Mouse (Mus musculus): Measurements from ENCODE around the gene Sulf2. TPM values are rescaled to one million over a fixed set of nuclear protein-coding genes. Genes with fewer than 3 reads are reported as not detected.
"Not testable (repeated sequence)": the region's sequence is repeated elsewhere in the genome, so short reads cannot be mapped to it uniquely, and the experiment has no call there.

Sulf2 gene
- polyA plus RNA-seq, 1 experiment from 2014 or later, result 25.3 TPM

DNA sequence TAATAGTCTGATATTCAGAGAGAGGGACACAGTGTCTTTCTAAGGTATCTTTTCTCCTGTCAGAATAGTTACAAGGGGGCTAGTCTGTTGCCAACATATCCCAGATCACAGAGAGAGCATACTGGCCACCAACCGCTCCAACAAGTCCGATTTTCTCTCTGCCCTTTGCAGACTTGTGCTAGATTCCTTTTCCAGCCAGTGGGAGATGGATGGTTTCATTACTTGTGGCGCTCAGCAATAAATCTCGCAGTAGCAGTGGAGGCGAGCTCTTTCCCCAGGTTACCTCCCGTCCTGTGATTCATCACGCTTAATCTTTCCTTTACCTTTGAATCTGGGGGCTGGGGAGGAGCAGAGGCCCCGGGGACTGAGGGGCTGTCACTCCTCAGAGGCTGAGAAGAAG is 31.9 kb upstream of the Sulf2 start:
- not testable (repeated sequence) for H3K9me3 ChIP-seq (replicated peaks); H3K27ac ChIP-seq; H3K4me2 ChIP-seq; H3K36me3 ChIP-seq (ENCODE audit: poor library complexity, severe bottlenecking); H3K9ac ChIP-seq; H3K4me3 ChIP-seq; ATAC-seq
- WGBS, result 49% methylated on average over 8 of the region's 8 CpGs
- peaks cover 72% of the 10 kb centered on the region for H3K27me3 ChIP-seq
- H3K4me1 ChIP-seq, result peaks cover 13% of the 10 kb centered on the region

DNA sequence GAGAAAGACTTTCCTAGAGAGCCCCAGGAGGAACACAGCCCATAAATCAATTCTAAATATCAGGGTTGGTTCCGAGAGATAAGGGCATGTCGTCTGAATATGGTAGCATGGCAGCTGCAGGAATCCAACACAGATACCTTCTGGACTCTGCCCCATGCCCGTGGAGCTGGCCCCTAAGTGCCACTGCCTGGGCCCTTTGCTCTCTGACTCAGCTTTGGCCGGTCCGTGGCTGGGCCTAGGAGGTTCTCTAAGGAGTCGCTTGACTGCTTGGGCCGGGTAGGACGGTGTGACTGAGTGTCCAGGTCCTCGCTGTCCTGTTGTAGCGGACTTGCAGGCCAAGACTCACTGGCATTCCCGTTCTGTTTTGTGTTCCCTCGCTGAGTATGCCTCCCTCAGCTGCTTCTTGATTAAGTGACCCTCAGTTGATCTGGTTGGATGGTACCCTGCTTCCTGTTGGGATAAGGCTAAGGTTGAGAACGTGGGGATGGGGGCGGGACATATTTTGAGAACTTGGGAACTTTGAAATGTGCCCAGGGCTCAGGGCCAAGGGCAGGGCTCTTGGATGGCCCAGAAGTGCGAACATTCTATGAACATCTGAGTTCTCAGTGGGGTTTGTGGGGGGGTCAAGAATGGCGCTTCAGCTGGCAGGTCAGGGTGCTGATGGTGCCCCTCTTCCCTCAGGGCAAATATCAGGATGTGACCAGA is 30.9 kb upstream of the Sulf2 start:
- WGBS, result 89% methylated on average over 16 of the region's 16 CpGs
- peaks cover 64% of the 10 kb centered on the region for H3K27me3 ChIP-seq
- no peak overlapping the region for H3K4me2 ChIP-seq
- H3K9ac ChIP-seq, result no peak overlapping the region
- H3K36me3 ChIP-seq (ENCODE audit: poor library complexity, severe bottlenecking), result no peaks in the 10 kb centered on the region
- H3K27ac ChIP-seq, result no peak overlapping the region
- no peak for ATAC-seq
- peaks cover 18% of the 10 kb centered on the region for H3K4me1 ChIP-seq
- H3K4me3 ChIP-seq, result no peak overlapping the region
- no peaks in the 10 kb centered on the region for H3K9me3 ChIP-seq (replicated peaks)

DNA sequence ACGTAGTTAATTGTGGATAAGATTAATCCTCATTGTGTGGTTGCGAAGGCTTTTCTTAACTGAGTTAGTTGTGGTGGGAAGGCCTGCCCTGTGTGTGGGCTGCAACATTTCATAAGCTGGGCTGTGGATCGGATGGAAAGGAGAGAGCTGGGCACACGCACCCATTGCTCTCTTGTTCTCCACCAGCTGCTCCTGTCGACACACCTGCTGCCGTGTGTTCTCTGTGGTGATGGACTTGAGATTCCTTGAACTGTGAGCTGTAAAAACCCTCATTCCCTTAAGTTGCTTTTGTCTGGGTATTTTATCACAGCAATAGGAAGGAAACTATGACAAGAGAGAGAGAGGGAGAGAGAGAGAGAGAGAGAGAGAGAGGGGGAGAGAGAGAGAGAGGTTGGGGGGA is 30.3 kb upstream of the Sulf2 start:
- no peak overlapping the region for H3K9ac ChIP-seq
- H3K9me3 ChIP-seq (replicated peaks), result no peaks in the 10 kb centered on the region
- H3K4me2 ChIP-seq, result no peak overlapping the region
- peaks cover 57% of the 10 kb centered on the region for H3K27me3 ChIP-seq
- WGBS, result 70% methylated on average over 6 of the region's 6 CpGs
- H3K36me3 ChIP-seq (ENCODE audit: poor library complexity, severe bottlenecking), result no peaks in the 10 kb centered on the region
- no peak for ATAC-seq
- H3K4me3 ChIP-seq, result no peak overlapping the region
- peaks cover 23% of the 10 kb centered on the region for H3K4me1 ChIP-seq
- no peak overlapping the region for H3K27ac ChIP-seq

DNA sequence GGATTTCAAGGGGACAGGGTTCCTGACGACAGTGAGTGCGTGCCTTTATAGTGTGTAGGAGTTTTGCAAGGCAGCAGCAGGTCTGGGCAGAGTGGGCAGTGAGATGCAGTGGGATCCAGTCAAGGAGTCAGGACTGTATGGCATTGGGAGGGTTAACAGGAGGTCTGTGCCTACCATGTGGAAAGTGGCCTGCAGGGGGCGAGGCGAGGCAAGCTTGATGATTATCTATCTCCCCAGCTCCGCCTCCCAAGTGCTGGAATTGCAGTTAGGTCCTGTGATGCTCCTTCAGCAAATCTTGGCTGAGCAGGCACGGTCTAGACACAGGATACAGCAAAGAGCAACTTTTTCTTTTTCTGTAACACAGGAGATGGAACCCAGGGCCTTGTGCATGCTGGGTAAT is 29.0 kb upstream of the Sulf2 start:
- Histone ChIP-seq H3K27me3 (peaks cover 44% of the 10 kb centered on the region), H3K4me1 (peaks cover 37% of the 10 kb centered on the region), H3K9me3 (replicated peaks) (no peaks in the 10 kb centered on the region), H3K4me3 (no peak overlapping the region), H3K9ac (no peak overlapping the region), H3K27ac (no peak overlapping the region), H3K4me2 (no peak overlapping the region), H3K36me3 (ENCODE audit: poor library complexity, severe bottlenecking) (no peaks in the 10 kb centered on the region)
- WGBS, result 61% methylated on average over 6 of the region's 6 CpGs
- ATAC-seq, result no peak

DNA sequence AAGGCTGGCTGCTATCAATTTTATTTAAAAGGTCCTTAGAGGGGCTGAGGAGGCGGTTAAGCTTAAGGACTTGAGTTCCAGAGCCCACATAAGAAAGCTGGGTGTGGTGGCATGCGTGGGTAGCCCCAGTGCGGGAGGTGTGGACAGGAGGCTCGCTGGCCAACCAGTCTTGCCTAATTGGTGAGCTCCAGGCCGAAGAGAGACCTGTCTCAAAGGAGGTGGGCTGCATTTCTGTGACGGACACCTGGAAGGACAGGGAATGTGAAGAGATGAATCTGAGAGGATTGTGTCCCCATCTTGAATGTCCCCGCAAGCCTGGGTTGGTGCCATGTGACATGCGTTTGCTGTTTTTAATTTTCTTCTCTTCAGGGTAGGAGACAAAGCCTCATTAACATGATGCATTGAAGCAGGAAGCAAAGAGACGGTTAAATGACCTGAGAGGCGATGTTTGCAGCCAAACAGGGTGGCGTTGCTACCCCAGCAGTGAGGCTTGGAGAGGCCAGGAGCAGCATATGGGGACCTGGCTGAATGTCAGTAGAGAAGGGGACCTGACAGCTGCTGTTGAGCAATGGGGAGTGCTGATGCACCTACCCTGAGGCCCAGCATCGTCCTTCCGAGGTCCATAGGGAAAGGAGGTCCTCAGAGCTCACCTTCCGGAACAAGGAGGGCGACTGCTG is 26.7 kb upstream of the Sulf2 start:
- H3K36me3 ChIP-seq (ENCODE audit: poor library complexity, severe bottlenecking), result no peaks in the 10 kb centered on the region
- H3K9me3 ChIP-seq (replicated peaks), result no peaks in the 10 kb centered on the region
- H3K27ac ChIP-seq, result no peak overlapping the region
- 70% methylated on average over 15 of the region's 15 CpGs for WGBS
- no peak overlapping the region for H3K4me2 ChIP-seq
- peaks cover 32% of the 10 kb centered on the region for H3K27me3 ChIP-seq
- ATAC-seq, result no peak
- no peak overlapping the region for H3K9ac ChIP-seq
- no peak overlapping the region for H3K4me3 ChIP-seq
- H3K4me1 ChIP-seq, result peaks cover 30% of the 10 kb centered on the region

DNA sequence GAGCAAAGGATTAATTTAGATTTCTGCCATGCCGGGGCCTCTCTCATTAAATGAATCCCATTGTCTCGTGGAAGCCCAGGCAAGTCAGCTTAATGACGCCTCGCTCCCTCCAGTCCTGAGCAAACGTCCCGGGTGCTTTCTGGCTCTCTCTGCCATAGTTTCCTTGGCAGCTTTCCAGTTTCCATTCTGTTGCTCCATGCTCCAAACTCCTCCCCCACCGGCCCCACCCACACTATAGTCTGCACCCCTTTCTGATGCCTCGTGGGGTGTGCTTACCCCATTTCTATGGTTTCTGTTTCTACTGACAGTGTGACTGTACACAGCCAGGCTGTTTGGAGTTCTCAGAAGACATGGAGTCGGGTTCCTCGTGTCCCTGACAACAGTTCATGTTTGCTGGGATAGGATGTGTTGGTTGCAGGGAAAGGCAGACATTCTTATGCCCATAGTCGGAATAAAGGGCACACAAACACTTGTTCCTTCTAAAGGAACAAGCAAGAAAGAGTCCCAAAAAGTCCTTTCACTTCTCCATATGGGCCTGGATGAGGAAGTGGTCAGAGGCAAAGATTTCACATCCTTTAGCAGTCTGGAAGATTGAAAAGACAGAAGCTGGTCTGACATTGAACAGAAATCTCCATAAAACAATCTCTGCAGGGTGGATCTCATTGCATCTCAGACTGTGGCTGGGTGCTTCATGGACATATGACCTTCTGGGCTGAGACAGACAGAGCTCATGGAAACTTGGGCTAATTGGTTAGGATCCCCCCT is 25.5 kb upstream of the Sulf2 start:
- Histone ChIP-seq H3K27ac (peak overlapping the region; percentile 20; the same call in 1 of the 2 replicates), H3K9me3 (replicated peaks) (no peaks in the 10 kb centered on the region), H3K4me2 (peak overlapping the region; percentile 14), H3K4me3 (no peak overlapping the region), H3K36me3 (ENCODE audit: poor library complexity, severe bottlenecking) (no peaks in the 10 kb centered on the region), H3K9ac (no peak overlapping the region), H3K4me1 (peaks cover 28% of the 10 kb centered on the region), H3K27me3 (peaks cover 26% of the 10 kb centered on the region)
- ATAC-seq, result peak; percentile 62; the same call in 1 of the 2 replicates
- WGBS, result 13% methylated on average over 11 of the region's 11 CpGs

DNA sequence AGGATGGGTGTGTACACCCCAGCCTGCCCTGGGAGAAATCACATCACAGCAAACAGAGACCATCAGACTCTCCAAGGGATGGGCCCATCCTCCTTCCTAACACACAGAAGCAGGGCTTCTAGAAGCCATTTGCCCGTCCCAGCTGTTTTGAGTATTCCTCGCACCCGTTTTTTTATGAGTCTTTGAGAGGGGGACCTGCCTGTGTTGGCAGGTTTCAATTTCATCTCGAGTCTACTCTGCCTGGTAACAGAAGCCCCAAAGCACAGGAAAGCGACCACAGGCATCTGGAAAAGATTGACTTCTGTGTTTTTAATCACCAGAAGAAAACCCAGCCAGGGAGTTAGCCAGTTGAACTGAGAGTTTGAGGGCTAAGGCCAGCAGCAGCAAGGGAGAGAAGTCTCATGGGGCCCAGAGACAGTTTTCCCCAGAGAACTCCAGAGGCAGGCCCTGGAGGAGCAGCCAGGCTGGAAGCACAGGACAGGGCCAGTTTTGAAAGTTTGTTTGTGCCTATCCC is 24.7 kb upstream of the Sulf2 start:
- no peak overlapping the region for H3K9ac ChIP-seq

DNA sequence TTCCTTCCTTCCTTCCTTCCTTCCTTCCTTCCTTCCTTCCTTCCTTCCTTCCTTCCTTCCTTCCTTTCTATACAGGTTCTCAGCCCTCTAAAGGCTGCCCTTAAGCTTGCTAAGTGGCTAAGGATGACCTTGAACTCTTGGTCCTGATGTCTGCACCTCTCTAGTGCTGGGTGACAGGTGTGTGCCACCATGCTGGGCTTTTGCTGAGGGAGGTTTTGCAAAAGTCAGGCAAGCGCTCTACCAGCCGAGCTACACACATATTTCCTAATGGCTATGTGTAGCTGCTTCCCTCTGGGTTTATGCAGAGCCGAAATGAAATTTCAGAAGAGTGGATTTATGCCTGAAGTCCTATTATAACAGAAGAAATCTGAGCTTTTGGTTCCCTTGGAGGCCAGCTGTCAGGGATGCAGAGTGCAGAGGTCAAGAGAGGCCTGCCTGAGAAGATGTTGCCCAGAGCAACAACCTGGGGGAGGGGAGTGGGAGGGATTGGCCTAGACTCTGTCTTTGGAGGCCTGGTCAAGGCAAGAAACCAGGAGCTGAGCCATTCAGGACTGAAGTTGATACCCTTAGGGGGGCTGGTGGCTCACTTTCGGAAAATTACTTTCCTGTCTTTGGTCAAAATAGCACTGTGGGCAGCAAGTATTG is 24.1 kb upstream of the Sulf2 start:
- Histone ChIP-seq H3K36me3 (ENCODE audit: poor library complexity, severe bottlenecking) (no peaks in the 10 kb centered on the region), H3K9me3 (replicated peaks) (no peaks in the 10 kb centered on the region), H3K9ac (no peak overlapping the region), H3K4me2 (no peak overlapping the region), H3K4me1 (peaks cover 33% of the 10 kb centered on the region), H3K4me3 (no peak overlapping the region), H3K27ac (peak overlapping the region; percentile 20; the same call in 1 of the 2 replicates), H3K27me3 (peaks cover 15% of the 10 kb centered on the region)
- ATAC-seq, result no peak
- WGBS, result 55% methylated on average over 4 of the region's 4 CpGs

More for the DNA sequence above, 24.7 kb upstream of the Sulf2 start:
- H3K36me3 ChIP-seq (ENCODE audit: poor library complexity, severe bottlenecking), result no peaks in the 10 kb centered on the region
- H3K4me2 ChIP-seq, result peak overlapping the region; percentile 14
- no peaks in the 10 kb centered on the region for H3K9me3 ChIP-seq (replicated peaks)
- H3K27me3 ChIP-seq, result peaks cover 19% of the 10 kb centered on the region
- no peak for ATAC-seq
- peaks cover 33% of the 10 kb centered on the region for H3K4me1 ChIP-seq
- no peak overlapping the region for H3K4me3 ChIP-seq
- WGBS, result 24% methylated on average over 5 of the region's 5 CpGs
- H3K27ac ChIP-seq, result peak overlapping the region; percentile 20

DNA sequence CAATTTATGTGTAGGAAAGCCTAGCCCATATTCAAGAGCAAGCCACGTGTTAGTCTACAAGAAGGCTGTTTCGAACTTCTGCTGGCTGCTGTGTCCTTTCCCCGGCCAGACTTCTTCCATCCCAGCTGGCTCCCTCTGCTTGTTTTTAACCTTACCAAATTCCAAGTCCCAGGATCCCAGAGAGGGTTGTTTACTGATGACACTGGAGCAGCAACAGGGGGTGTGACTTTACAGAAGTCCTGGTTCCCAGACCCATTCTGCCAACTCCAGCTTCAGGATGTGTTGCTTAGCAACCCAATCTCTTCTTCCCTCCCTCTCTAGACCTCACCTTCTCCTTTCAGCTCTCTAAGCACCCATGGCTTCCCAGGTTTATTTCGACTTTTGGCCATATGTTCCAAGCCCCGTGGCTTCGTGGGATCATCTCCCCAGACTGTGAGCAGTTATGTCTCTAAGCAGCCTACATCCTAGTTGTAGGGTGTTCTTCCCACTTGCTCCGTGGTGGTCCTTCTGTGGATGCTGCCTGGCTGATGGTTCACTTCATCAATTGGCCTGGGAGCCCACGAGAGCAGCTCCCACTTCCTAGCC is 20.2 kb upstream of the Sulf2 start:
- H3K27ac ChIP-seq, result no peak overlapping the region
- H3K4me2 ChIP-seq, result no peak overlapping the region
- no peak overlapping the region for H3K4me3 ChIP-seq
- 69% methylated on average over 8 of the region's 8 CpGs for WGBS
- no peak overlapping the region for H3K9ac ChIP-seq
- H3K27me3 ChIP-seq, result peaks cover 42% of the 10 kb centered on the region
- 0 out of 2 replicates have a peak, but pooled peaks have one; percentile 9 for ATAC-seq
- H3K9me3 ChIP-seq (replicated peaks), result no peaks in the 10 kb centered on the region
- no peaks in the 10 kb centered on the region for H3K36me3 ChIP-seq (ENCODE audit: poor library complexity, severe bottlenecking)
- peaks cover 21% of the 10 kb centered on the region for H3K4me1 ChIP-seq

DNA sequence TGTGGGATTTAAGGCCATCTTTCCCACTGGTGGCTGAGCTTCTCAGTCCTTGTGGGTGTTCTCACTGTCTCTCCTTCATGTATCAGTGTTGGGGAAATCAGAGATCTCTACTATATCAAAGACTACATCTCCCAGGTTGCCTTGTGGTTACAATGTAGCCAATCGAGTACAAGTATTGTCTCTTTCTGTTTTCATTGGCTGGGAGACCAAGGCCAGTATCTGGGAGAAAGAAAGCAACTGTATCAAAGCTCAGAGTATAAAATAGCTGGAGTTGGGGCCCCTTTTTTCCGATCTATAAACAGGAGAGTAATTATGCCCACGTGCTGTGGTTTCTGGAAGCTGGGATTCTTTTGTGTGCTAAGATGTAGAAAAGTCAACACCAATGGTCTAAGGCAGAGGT is 19.7 kb upstream of the Sulf2 start:
- Histone ChIP-seq H3K4me3 (no peak overlapping the region), H3K27ac (no peak overlapping the region), H3K27me3 (peaks cover 42% of the 10 kb centered on the region), H3K4me1 (peaks cover 16% of the 10 kb centered on the region), H3K36me3 (ENCODE audit: poor library complexity, severe bottlenecking) (no peaks in the 10 kb centered on the region), H3K4me2 (no peak overlapping the region), H3K9me3 (replicated peaks) (no peaks in the 10 kb centered on the region), H3K9ac (no peak overlapping the region)
- ATAC-seq, result peak; percentile 72
- 14% methylated on average over 3 of the region's 3 CpGs for WGBS

DNA sequence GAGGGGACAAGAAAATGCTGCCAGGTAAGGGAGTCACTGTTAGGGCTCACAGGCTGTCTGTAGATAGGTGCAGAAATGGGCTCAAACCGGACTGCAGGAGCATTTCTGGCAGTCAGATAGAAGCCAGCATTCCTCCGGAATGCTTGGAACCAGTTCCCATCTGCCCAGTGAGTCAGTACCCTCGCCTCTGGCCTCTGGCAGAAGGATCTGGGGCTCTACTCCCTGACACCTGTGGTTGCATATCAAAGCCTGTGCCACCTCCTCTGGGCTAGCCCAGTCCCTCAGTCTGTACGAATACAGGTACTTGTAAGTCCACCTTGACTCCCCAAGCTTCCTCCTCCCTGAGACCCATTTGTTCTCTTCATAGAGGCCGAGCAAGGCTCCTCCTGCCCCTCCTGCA is 17.7 kb upstream of the Sulf2 start:
- Histone ChIP-seq H3K27ac (no peak overlapping the region), H3K27me3 (peaks cover 52% of the 10 kb centered on the region)
- 77% methylated on average over 5 of the region's 5 CpGs for WGBS

More for the DNA sequence above, 17.7 kb upstream of the Sulf2 start:
- no peak for ATAC-seq
- H3K9me3 ChIP-seq (replicated peaks), result no peaks in the 10 kb centered on the region
- no peak overlapping the region for H3K4me2 ChIP-seq
- no peak overlapping the region for H3K4me3 ChIP-seq
- H3K4me1 ChIP-seq, result peaks cover 21% of the 10 kb centered on the region
- H3K9ac ChIP-seq, result no peak overlapping the region
- no peaks in the 10 kb centered on the region for H3K36me3 ChIP-seq (ENCODE audit: poor library complexity, severe bottlenecking)

Data from forebrain, embryonic 13.5 days (tissue).